Mouse (Mus musculus) kidney, adult 2 months (tissue): ENCODE data around the gene Wfdc13.

Experiments
- CTCF ChIP-seq: fragments of 200-500 bp; conservative IDR thresholded peaks from 2 replicates; pipeline ENCODE4 v1.5.1; 2011; ENCODE audit warnings: low read depth, mild to moderate bottlenecking, control low read depth, low read length, moderate library complexity, mixed read lengths; ENCODE audit not compliant: insufficient read depth, insufficient read length
- POLR2A ChIP-seq: fragments of 200-500 bp; IDR thresholded peaks from one replicate; pipeline ENCODE4 v1.6.1; 2011; ENCODE audit warnings: low read depth, low read length, control low read depth

DNA sequence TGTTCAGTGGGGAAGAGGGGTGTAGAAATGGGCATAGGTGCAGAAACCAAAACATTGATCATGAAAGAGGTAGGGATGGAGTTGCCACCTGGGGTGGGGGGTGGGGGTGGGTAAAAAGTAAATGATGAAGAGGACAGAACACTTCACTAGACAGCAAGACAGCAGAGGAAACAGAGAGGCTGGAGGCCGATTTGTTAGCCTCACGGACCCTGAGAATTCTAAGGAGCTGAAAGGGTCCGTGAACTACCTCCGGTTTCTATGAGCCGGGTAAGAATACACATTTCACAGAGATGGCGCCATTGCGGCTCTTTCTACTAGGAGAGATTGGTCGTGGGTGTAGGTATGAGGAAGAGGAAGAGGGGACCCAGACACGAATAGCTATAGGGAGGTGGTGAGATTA, 28.4 kb upstream of the Wfdc13 start, which contains the start of gene Wfdc9:
- TF ChIP-seq CTCF, result no peak
- no peak for TF ChIP-seq POLR2A
